ENCODE assay signal across 8 mouse cellular contexts in the genomic region with DNA sequence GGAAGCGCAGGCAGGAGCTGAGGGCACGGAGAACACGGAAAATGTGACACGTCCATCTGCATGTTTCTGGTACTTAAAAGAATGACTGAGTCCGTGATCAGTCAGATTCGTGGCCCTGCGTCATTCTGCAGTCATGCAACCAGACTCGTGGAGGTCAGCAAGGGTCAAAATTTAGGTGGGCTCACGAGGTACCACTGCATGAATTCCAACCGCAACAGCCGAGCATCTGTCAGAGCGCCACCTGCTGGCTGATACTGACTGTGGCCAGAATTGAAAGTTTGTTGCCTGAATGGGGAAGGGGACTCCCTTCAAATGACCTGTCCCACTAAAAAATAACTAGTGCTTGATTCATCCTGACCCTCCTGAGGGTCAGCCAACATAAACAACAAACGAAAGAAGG. TPM values are rescaled to one million over a fixed set of nuclear protein-coding genes. Genes with fewer than 3 reads are reported as not detected.
DNase-seq lines count a peak whose midpoint lies in the region; ATAC-seq and TF ChIP-seq lines count a peak whose summit lies in the region.

No protein-coding gene starts in this region.

- no peaks in the 10 kb centered on the region for H3K36me3 ChIP-seq in spleen, adult 2 months (ENCODE audit: control insufficient read depth, insufficient read depth, low read length)
- no peaks in the 10 kb centered on the region for H3K36me3 ChIP-seq in embryonic facial prominence, embryonic 13.5 days
- H3K36me3 ChIP-seq in midbrain, embryonic 10.5 days, result no peaks in the 10 kb centered on the region
- no peaks in the 10 kb centered on the region for H3K36me3 ChIP-seq in stomach, embryonic 16.5 days (ENCODE audit: control insufficient read depth, insufficient read depth, low read length)

- no peak for ATAC-seq in embryonic facial prominence, embryonic 13.5 days (ENCODE audit: insufficient number of reproducible peaks, insufficient read depth, low FRiP score, low TSS enrichment, low read depth)
- no peak for ATAC-seq in stomach, embryonic 16.5 days (ENCODE audit: insufficient read depth, low FRiP score)

- 11% methylated on average over 13 of the region's 13 CpGs for WGBS in cerebellum, adult 2 months
- 23% methylated on average over 13 of the region's 13 CpGs for WGBS in spleen, adult 2 months
- WGBS in embryonic facial prominence, embryonic 13.5 days, result 17% methylated on average over 13 of the region's 13 CpGs
- WGBS in midbrain, embryonic 10.5 days, result 17% methylated on average over 13 of the region's 13 CpGs
- WGBS in stomach, embryonic 16.5 days, result 20% methylated on average over 13 of the region's 13 CpGs

- H3K4me2 ChIP-seq in embryonic facial prominence, embryonic 13.5 days, result peak overlapping the region; percentile 27; the same call in 1 of the 2 replicates
- 0 out of 2 replicates have a peak overlapping the region, but pooled peaks have one; percentile 24 for H3K4me2 ChIP-seq in stomach, embryonic 16.5 days (ENCODE audit: low read depth, low read length)

- peak overlapping the region; percentile 52 for H3K4me3 ChIP-seq in cerebellum, adult 2 months (replicated peaks; ENCODE audit: insufficient read depth, low read depth, low read length)
- H3K4me3 ChIP-seq in spleen, adult 2 months (ENCODE audit: extremely low read depth, insufficient read depth, insufficient read length), result no peak overlapping the region
- no peak overlapping the region for H3K4me3 ChIP-seq in embryonic facial prominence, embryonic 13.5 days
- H3K4me3 ChIP-seq in midbrain, embryonic 10.5 days, result no peak overlapping the region
- no peak overlapping the region for H3K4me3 ChIP-seq in stomach, embryonic 16.5 days (replicated peaks; ENCODE audit: low read length)

- H3K27ac ChIP-seq in cerebellum, adult 2 months (ENCODE audit: insufficient read depth, low read length), result no peak overlapping the region
- H3K27ac ChIP-seq in spleen, adult 2 months (ENCODE audit: insufficient read depth, low read length), result no peak overlapping the region
- H3K27ac ChIP-seq in embryonic facial prominence, embryonic 13.5 days, result no peak overlapping the region
- no peak overlapping the region for H3K27ac ChIP-seq in midbrain, embryonic 10.5 days (replicated peaks)
- no peak overlapping the region for H3K27ac ChIP-seq in stomach, embryonic 16.5 days (ENCODE audit: low read length)

- no peaks in the 10 kb centered on the region for H3K9me3 ChIP-seq in embryonic facial prominence, embryonic 13.5 days
- H3K9me3 ChIP-seq in midbrain, embryonic 10.5 days (replicated peaks), result no peaks in the 10 kb centered on the region
- no peaks in the 10 kb centered on the region for H3K9me3 ChIP-seq in stomach, embryonic 16.5 days (replicated peaks; ENCODE audit: control insufficient read depth, low read length)

- TF ChIP-seq CTCF in cerebellum, adult 2 months (IDR thresholded peaks at IDR 0.05; ENCODE audit: borderline replicate concordance, insufficient read depth, low read depth, low read length), result peak; percentile 83
- TF ChIP-seq CTCF in spleen, adult 2 months (IDR thresholded peaks at IDR 0.05; ENCODE audit: extremely low read depth, insufficient read depth, insufficient read length, insufficient replicate concordance), result peak; percentile 86; the same call in 1 of the 2 replicates

- H3K27me3 ChIP-seq in cerebellum, adult 2 months (ENCODE audit: control insufficient read depth, insufficient read depth, low read length), result no peaks in the 10 kb centered on the region
- no peaks in the 10 kb centered on the region for H3K27me3 ChIP-seq in spleen, adult 2 months (ENCODE audit: control insufficient read depth, insufficient read depth, low read length)
- no peaks in the 10 kb centered on the region for H3K27me3 ChIP-seq in embryonic facial prominence, embryonic 13.5 days
- peaks cover 9% of the 10 kb centered on the region; the same call in 1 of the 2 replicates for H3K27me3 ChIP-seq in midbrain, embryonic 10.5 days (ENCODE audit: low read depth, poor library complexity, severe bottlenecking)
- H3K27me3 ChIP-seq in stomach, embryonic 16.5 days (ENCODE audit: control insufficient read depth, insufficient read depth, low read length), result no peaks in the 10 kb centered on the region

- no peak overlapping the region for H3K9ac ChIP-seq in embryonic facial prominence, embryonic 13.5 days
- no peak overlapping the region; the same call in 1 of the 2 replicates for H3K9ac ChIP-seq in stomach, embryonic 16.5 days (ENCODE audit: low read length)

- DNase-seq in cerebellum, adult 2 months, result peak; percentile 25 to 61
- DNase-seq in cerebellum, adult 11-12 months, result no peak
- DNase-seq in spleen, adult 2 months (ENCODE audit: low read depth in 1 of 2, low spot score in 2 of 2), result peak; percentile 23 to 40
- DNase-seq in spleen, adult 12 weeks (ENCODE audit: low spot score), result no peak
- DNase-seq in kidney, postnatal 10 days, result peak; percentile 74
- peak; percentile 68 for DNase-seq in midbrain, embryonic 10.5 days (ENCODE audit: low spot score)

- H3K4me1 ChIP-seq in cerebellum, adult 2 months (ENCODE audit: control insufficient read depth, insufficient read depth, low read length), result peaks cover 4% of the 10 kb centered on the region; the same call in 1 of the 2 replicates
- no peaks in the 10 kb centered on the region; the same call in 1 of the 2 replicates for H3K4me1 ChIP-seq in spleen, adult 2 months (ENCODE audit: control insufficient read depth, insufficient read depth, insufficient read length)
- peaks cover 15% of the 10 kb centered on the region for H3K4me1 ChIP-seq in embryonic facial prominence, embryonic 13.5 days
- H3K4me1 ChIP-seq in midbrain, embryonic 10.5 days, result peaks cover 11% of the 10 kb centered on the region
- H3K4me1 ChIP-seq in stomach, embryonic 16.5 days (ENCODE audit: control insufficient read depth, insufficient read depth, low read length), result peaks cover 12% of the 10 kb centered on the region

- no peak for TF ChIP-seq POLR2A in cerebellum, adult 2 months (IDR thresholded peaks at IDR 0.05; ENCODE audit: borderline replicate concordance, insufficient read depth, low read length)
- TF ChIP-seq POLR2A in spleen, adult 2 months (IDR thresholded peaks at IDR 0.05; ENCODE audit: low read depth, low read length), result no peak

RNA-seq across cellular contexts. Expression of gene Tent5b, which starts 30.2 kb away (rescaled TPM):
- polyA plus RNA-seq in cerebellum, adult 2 months (2012; rRNA removed), result 0.21 and 0.26 TPM in 2 replicates
- polyA plus RNA-seq in spleen, adult 2 months (2012; rRNA removed), result 0.30 and 0.31 TPM in 2 replicates
- polyA plus RNA-seq in embryonic facial prominence, embryonic 13.5 days (2015; fragmentation: Nextera tagmentation; extraction: Ambion mirVana), result 1.4 and 1.5 TPM in 2 replicates
- polyA plus RNA-seq in midbrain, embryonic 10.5 days (2016; fragmentation: Nextera tagmentation; extraction: Ambion mirVana), result 0.58 and 0.86 TPM in 2 replicates
- polyA plus RNA-seq in stomach, embryonic 16.5 days (2015; fragmentation: Nextera tagmentation; extraction: Ambion mirVana), result 7.9 and 12.6 TPM in 2 replicates

RNA-seq across cellular contexts. Expression of gene Trnp1, which starts 48.6 kb away (rescaled TPM):
- 153 and 162 TPM in 2 replicates for polyA plus RNA-seq in cerebellum, adult 2 months (2012; rRNA removed)
- polyA plus RNA-seq in spleen, adult 2 months (2012; rRNA removed), result 0.49 and 0.99 TPM in 2 replicates
- 3.7 and 4.0 TPM in 2 replicates for polyA plus RNA-seq in embryonic facial prominence, embryonic 13.5 days (2015; fragmentation: Nextera tagmentation; extraction: Ambion mirVana)
- polyA plus RNA-seq in midbrain, embryonic 10.5 days (2016; fragmentation: Nextera tagmentation; extraction: Ambion mirVana), result 0.68 and 1.0 TPM in 2 replicates
- polyA plus RNA-seq in stomach, embryonic 16.5 days (2015; fragmentation: Nextera tagmentation; extraction: Ambion mirVana), result 0.50 and 0.75 TPM in 2 replicates

Comparison
In these comparisons a context has a peak if more than half of its experiments do, and no peak if none do; other contexts are left out.
1. DNase-seq: peak in cerebellum, adult 2 months (2 of 2), spleen, adult 2 months (2 of 2), kidney, postnatal 10 days (single experiment) and midbrain, embryonic 10.5 days (single experiment); none in cerebellum, adult 11-12 months (single experiment) and spleen, adult 12 weeks (single experiment).
2. RNA of gene Trnp1, which starts 48.6 kb away (polyA plus RNA-seq): 153 to 162 TPM in cerebellum, adult 2 months; 3.7 to 4.0 TPM in embryonic facial prominence, embryonic 13.5 days, 0.68 to 1.0 TPM in midbrain, embryonic 10.5 days, 0.50 to 0.75 TPM in stomach, embryonic 16.5 days and 0.49 to 0.99 TPM in spleen, adult 2 months; every median in the first group is over 10 times any median in the second.